Mouse (Mus musculus) liver, embryonic 13.5 days (tissue): Measurements from ENCODE around the gene Gm17027. TPM values are rescaled to one million over a fixed set of nuclear protein-coding genes. Genes with fewer than 3 reads are reported as not detected.
"Not testable (repeated sequence)": the region's sequence is repeated elsewhere in the genome, so short reads cannot be mapped to it uniquely, and the experiment has no call there.

Experiments
- ATAC-seq: fragments of 200-750 bp; cut with Nextera tagmentation; 2 replicates; pipeline ENCODE4 v1.8.0; 2017; ENCODE audit warnings: low read depth, mild to moderate bottlenecking, moderate number of reproducible peaks, moderate library complexity
- DNase-seq: peaks from one replicate; pipeline ENCODE4 v3.0.0; 2022
- H3K27ac ChIP-seq: fragments of 300-500 bp; sonication (generic); 2 replicates; pipeline ENCODE4 v1.5.1; 2015; ENCODE audit warnings: moderate library complexity, mild to moderate bottlenecking, inconsistent platforms
- H3K27me3 ChIP-seq: fragments of 300-500 bp; sonication (generic); 2 replicates; pipeline ENCODE4 v1.6.1; 2015; ENCODE audit warnings: mild to moderate bottlenecking, inconsistent platforms
- H3K36me3 ChIP-seq: fragments of 300-500 bp; sonication (generic); 2 replicates; pipeline ENCODE4 v1.6.1; 2015; ENCODE audit warnings: mild to moderate bottlenecking, inconsistent platforms
- H3K4me1 ChIP-seq: fragments of 300-500 bp; sonication (generic); replicated peaks from 2 replicates; pipeline ENCODE4 v1.6.1; 2015; ENCODE audit warnings: inconsistent platforms
- H3K4me2 ChIP-seq: fragments of 300-500 bp; sonication (generic); 2 replicates; pipeline ENCODE4 v1.6.1; 2015; ENCODE audit warnings: inconsistent platforms, mild to moderate bottlenecking, moderate library complexity
- H3K4me3 ChIP-seq: fragments of 300-500 bp; sonication (generic); replicated peaks from 2 replicates; pipeline ENCODE4 v1.5.1; 2015; ENCODE audit warnings: mild to moderate bottlenecking, inconsistent platforms
- H3K9ac ChIP-seq: fragments of 300-500 bp; sonication (generic); 2 replicates; pipeline ENCODE4 v1.6.1; 2015; ENCODE audit warnings: mild to moderate bottlenecking, inconsistent platforms
- H3K9me3 ChIP-seq: fragments of 300-500 bp; sonication (generic); replicated peaks from 2 replicates; pipeline ENCODE4 v1.6.1; 2016; ENCODE audit warnings: inconsistent platforms
- WGBS: fragments of 180-500 bp; shearing (Covaris S2); methylation state at CpG from one replicate; pipeline ENCODE4 v1.1.7; 2015; ENCODE audit not compliant: insufficient replicate concordance; 5-methylcytosine and 5-hydroxymethylcytosine counted together
- polyA plus RNA-seq: library from polyadenylated mRNA; unstranded; fragments of >200 nt; fragmentation: Nextera tagmentation; extraction: Ambion mirVana; gene quantifications from 2 replicates; pipeline ENCODE4 v1.2.1, GENCODE M21; 2015

The Gm17027 gene
- polyA plus RNA-seq, result not detected in 2 replicates

GRCm38 (mm10) chr14:42162522-42162921 is at the start of gene Gm17027:
Gene Gm17027, minus strand, starts transcription at chr14:42162622.
- ATAC-seq, H3K4me3 ChIP-seq: not testable (repeated sequence)
- 47% methylated on average over 2 of the region's 2 CpGs for WGBS

GRCm38 (mm10) chr14:42190691-42191090 is 28.3 kb upstream of the Gm17027 start, which contains the start of gene Gm3573:
Gene Gm3573, minus strand, starts transcription at chr14:42190791.
- H3K9me3 ChIP-seq, DNase-seq, ATAC-seq, H3K9ac ChIP-seq, H3K36me3 ChIP-seq, H3K27ac ChIP-seq, H3K27me3 ChIP-seq, H3K4me2 ChIP-seq, H3K4me1 ChIP-seq, H3K4me3 ChIP-seq: not testable (repeated sequence)
- no CpG with 5 or more reads among the region's 1 CpGs for WGBS

More at GRCm38 (mm10) chr14:42162522-42162921, at the start of gene Gm17027:
- not testable (repeated sequence) for H3K4me1 ChIP-seq, H3K27me3 ChIP-seq, H3K27ac ChIP-seq, H3K4me2 ChIP-seq, H3K36me3 ChIP-seq, H3K9me3 ChIP-seq, H3K9ac ChIP-seq, DNase-seq

GRCm38 (mm10) chr14:42183936-42184335 is 21.5 kb upstream of the Gm17027 start:
- H3K9me3 ChIP-seq, H3K27me3 ChIP-seq, ATAC-seq, H3K4me1 ChIP-seq, H3K36me3 ChIP-seq, H3K4me2 ChIP-seq, H3K9ac ChIP-seq, H3K27ac ChIP-seq, H3K4me3 ChIP-seq, DNase-seq: not testable (repeated sequence)
- WGBS, result 52% methylated on average over 3 of the region's 3 CpGs

- 58% methylated on average over 7 of the region's 8 CpGs for WGBS
Measured at GRCm38 (mm10) chr14:42134571-42134970, 27.9 kb downstream of the Gm17027 start.

GRCm38 (mm10) chr14:42133806-42134205 is 28.6 kb downstream of the Gm17027 start:
- not testable (repeated sequence) for H3K4me2 ChIP-seq, ATAC-seq, H3K27ac ChIP-seq, H3K9me3 ChIP-seq, DNase-seq, H3K27me3 ChIP-seq, H3K9ac ChIP-seq, H3K4me3 ChIP-seq, H3K4me1 ChIP-seq, H3K36me3 ChIP-seq
- WGBS, result 34% methylated on average over 11 of the region's 14 CpGs

More at GRCm38 (mm10) chr14:42134571-42134970, 27.9 kb downstream of the Gm17027 start:
- not testable (repeated sequence) for H3K4me1 ChIP-seq, DNase-seq, H3K4me2 ChIP-seq, H3K27ac ChIP-seq, ATAC-seq, H3K4me3 ChIP-seq, H3K9ac ChIP-seq, H3K27me3 ChIP-seq, H3K36me3 ChIP-seq, H3K9me3 ChIP-seq

- H3K4me3 ChIP-seq, H3K9ac ChIP-seq, H3K27ac ChIP-seq, ATAC-seq, H3K36me3 ChIP-seq, H3K27me3 ChIP-seq, H3K4me2 ChIP-seq, H3K4me1 ChIP-seq, DNase-seq, H3K9me3 ChIP-seq: not testable (repeated sequence)
- WGBS, result 63% methylated on average over 1 of the region's 2 CpGs
Measured at GRCm38 (mm10) chr14:42117269-42117668, 45.2 kb downstream of the Gm17027 start, which contains the start of gene Gm7951. Gene Gm7951, minus strand, starts transcription at chr14:42117369.

Other genes with a start within 250 kb of the Gm17027 start
- not detected in 2 replicates for gene 1700049E17Rik1, start 237.7 kb downstream of the Gm17027 start, polyA plus RNA-seq
- gene 1700024B05Rik, start 218.6 kb downstream of the Gm17027 start, polyA plus RNA-seq, result not detected in 2 replicates
- gene Gm6401, start 194.7 kb downstream of the Gm17027 start, polyA plus RNA-seq, result not detected in 2 replicates
- gene Gm3543, start 179.3 kb downstream of the Gm17027 start, polyA plus RNA-seq, result not detected in 2 replicates
- gene Gm7951, start 45.3 kb downstream of the Gm17027 start, polyA plus RNA-seq, result not detected in 2 replicates
- gene Gm3573, start 28.2 kb upstream of the Gm17027 start, polyA plus RNA-seq, result not detected in 2 replicates
- gene Gm17026, start 97.4 kb upstream of the Gm17027 start, polyA plus RNA-seq, result not detected in 2 replicates
- not detected in 2 replicates for gene Gm9611, start 134.7 kb upstream of the Gm17027 start, polyA plus RNA-seq
- not detected in 2 replicates for gene Gm7995, start 147.6 kb upstream of the Gm17027 start, polyA plus RNA-seq